Mouse (Mus musculus) gastrocnemius, adult 8-10 months (tissue): ENCODE measurements around the gene Nme7. TPM values are rescaled to one million over a fixed set of nuclear protein-coding genes. Genes with fewer than 3 reads are reported as not detected.

Source experiments
- DNase-seq, 2 experiments: peaks; one replicate each; pipeline ENCODE4 v3.0.0; 2022; ENCODE audit warnings: low spot score in 2 of 2
- total RNA-seq, 4 experiments: library from RNA; stranded (reverse); gene quantifications; 2 replicates each; pipeline ENCODE4 v1.2.4; 2022

The Nme7 gene
- total RNA-seq: 1 to 10 TPM; 1.2 to 3.5 (median 2.2) TPM

DNA sequence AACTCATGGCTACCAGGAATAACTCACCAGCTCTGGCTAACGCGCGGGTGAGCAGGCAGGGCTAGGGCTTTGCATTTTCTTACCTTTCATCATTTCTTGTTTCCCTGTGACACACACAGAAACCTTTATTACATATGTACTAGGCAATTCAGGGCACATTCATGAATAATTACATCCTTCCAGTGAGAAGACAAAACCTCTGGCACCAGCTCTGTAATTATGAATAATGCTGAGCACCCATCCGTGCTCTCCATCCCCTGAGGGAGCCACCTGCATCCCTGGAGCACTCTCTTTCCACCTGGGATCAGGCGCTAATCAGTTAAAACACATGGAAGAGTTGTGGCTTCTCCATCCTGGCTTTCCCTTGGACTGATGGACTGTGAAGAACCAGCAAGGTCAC lies at the start of gene Nme7:
Nme7 (plus strand) TSS at position 301 of the 400 bp plus-strand sequence.
- no peak for DNase-seq

DNA sequence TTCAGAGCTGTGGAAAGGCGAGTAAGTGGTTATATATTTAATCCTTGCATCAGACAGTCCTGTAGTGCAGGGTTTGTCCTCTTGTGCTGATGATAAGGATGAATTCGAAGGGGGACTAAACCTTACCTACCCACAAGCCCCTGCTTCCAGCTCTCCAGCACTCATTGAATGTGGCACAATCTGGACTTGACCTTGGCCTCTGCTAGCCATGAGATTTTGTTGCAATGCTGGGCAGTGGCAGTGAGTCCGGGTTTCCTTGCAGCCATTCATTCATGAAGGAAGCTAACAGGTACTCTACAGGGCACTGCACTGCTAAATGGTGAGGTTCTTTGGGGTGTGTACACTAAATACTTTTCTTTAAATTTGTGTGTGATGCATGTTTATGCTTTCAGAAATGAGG lies 49.1 kb upstream of the Nme7 start:
- DNase-seq: no peak

DNA sequence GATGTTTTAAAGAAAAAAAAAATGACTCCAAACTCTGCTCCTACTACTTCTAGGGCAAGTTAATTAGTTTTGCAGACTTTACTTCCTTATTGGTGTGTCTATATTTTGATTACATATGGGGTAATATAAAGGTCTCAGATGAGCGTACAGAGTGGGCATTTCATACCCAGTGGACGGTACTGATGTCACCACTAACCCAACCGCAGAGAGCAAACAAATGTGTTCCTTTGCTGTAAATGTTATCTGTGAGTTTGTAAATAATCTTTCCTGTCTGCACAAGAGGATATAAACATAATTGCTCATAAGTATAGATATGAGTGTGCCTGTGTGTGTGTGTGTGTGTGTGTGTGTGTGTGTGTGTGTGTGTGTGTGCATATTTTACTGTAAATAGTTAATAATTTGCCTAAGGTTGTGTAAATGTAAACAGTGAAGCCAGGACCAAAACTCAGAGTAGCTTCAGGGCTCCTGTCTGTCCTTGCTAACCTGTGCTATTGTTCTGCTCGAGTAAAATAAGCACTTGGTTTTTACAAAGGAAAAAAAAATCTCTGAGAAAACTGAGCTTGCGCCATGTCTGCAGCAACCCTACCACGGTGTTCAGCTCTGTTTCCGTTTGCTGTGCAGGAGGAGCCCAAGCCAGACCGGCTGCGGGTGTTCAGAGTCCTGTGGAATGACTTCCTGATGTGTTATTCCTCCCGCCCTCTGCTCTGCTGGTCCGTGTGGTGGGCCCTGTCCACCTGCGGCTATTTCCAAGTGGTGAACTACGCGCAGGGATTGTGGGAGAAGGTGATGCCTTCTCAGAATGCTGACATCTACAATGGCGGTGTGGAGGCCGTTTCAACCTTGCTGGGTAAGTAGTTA lies 43.5 kb upstream of the Nme7 start:
- DNase-seq: no peak

DNA sequence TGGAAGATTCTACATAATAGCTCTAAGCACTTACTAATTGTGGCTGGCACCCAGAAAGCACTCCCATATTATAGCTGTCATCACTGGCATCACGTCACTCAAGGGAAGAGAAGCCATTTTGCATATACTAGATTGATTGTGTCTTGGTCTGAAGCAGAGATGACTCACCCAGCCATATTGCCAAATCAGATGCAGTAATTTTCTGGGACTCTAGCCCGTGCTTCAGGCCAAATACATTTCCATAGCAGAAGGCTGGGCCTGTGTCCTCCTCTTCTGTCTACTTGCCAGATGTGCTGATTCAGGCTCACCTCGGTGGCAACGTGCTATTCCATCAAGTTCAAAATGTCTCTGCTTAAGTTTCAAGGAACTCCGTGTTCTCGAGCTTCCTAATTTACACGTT lies 42.4 kb upstream of the Nme7 start:
- no peak for DNase-seq

DNA sequence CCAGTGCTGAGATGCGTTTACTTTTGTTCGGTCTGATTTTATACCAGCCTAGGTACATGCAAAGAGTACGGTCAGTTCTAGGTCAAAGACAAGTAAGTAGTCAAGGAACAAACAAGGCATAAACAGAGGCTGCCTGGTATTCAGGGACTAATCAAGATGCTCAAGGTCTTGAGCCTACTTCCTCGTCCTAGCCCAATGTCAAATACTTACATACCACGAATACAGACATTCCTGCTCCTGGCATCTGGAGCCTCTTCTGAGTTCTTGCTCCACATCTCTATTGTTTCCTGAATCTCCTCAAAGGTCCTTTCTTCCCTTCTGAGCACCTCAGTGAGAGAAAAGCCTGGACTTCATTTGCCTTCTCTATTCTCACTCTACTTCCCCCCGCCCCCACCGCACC lies 33.0 kb upstream of the Nme7 start:
- no peak for DNase-seq

DNA sequence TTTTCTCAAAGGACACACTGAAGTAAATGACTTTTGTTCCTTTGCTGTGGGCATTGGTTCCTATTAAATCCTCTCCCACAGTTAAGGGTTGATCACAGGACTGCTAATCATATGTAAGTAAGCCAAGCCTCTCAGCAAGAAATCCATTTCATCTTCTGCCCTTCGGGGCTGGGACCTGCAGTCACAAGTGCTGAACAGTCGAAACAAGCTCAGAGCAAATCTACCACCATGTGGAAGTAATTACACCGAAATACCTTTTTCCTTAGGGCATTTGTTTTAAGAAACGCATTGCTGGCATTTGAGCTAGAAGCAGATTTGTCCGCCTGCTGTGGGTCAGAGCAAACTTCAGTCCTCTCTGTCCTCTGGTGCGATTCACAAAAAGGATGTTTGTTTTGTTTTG lies 30.3 kb upstream of the Nme7 start:
- DNase-seq: no peak

DNA sequence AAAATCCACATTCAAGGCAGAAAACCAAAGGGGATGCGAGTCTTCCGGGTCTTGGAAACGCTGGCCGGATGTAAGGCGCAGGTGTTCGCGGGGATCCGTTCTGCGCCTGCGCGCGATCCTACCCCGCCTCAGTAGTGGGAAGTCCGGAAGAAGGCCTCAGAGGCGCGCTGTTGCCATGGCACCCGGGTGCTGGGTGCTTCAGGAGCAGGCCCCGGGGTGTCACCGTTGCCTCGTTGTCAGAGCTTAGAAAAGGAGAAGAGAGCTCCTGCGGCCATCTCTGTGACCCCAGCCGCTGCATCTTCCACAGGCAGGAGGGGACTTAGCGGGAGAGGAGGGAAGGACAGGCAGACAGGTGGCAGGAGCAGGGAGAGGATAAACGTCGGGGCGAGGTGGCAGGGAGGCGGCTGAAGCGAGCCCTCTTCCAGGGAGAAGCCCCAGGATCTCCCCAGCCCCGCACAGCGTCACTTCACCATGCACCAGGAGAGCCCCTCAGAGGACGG lies 28.4 kb upstream of the Nme7 start, which contains the start of gene Ccdc181:
Ccdc181 (plus strand) TSS at position 131 of the 500 bp plus-strand sequence.
- peak; percentile 81 to 91 for DNase-seq

DNA sequence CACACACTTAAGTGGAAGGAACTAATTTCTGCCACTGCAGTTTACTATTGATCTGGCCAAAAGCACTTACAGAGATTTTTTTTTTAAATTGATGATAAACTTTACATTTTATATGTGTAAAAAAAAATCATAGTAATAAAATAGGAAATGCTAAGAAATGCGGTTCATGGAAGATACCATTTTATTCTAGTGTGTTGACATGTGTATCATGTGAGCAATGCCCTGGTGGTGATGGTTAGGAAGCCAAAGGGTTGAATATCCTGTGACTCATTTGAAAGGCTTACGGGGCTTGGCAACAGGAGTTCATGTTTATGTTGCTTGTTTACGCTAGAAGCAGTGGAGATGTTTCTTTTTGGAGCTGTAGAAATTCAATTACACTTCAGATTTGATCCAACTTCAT lies 27.4 kb upstream of the Nme7 start:
- no peak for DNase-seq

DNA sequence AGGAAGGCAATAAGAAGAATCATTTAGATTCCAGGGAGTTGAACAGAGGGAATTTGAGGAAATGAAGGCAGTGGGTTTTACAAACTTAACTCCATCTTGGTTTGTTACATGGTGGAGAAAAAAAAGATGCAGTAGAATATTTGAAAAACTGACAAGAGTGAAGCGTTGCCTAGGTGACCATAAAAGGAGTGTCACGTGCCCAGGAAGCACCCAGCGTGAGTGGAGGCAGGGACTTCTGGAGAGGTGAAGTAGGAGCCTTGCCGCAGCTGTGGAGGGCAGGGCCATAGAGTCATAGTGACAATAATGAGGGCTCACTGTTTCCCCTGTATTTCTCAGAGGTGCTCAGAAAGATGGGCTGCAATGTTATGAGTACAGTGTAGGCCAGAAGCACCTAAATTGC lies 24.6 kb upstream of the Nme7 start:
- no peak for DNase-seq

DNA sequence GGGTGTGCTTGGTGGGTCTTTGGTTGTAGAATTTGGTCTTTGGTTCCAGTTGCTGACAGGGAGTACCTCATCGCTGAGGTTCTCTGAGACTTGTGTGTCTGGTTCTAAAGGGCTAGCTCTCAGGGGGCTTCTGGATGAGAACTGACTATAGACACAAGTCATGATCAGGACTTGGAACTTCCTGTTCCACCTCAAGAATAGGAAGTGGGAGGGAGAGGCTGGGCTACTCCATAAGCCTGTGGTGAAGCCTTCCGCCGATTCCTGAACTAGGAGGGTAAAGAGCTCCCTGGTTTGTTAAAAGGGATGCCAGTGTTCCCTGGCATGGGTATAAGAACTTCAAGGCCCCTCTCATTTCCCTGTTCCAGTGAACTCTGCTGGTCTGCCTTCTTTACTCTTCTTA lies 19.9 kb upstream of the Nme7 start:
- no peak for DNase-seq

DNA sequence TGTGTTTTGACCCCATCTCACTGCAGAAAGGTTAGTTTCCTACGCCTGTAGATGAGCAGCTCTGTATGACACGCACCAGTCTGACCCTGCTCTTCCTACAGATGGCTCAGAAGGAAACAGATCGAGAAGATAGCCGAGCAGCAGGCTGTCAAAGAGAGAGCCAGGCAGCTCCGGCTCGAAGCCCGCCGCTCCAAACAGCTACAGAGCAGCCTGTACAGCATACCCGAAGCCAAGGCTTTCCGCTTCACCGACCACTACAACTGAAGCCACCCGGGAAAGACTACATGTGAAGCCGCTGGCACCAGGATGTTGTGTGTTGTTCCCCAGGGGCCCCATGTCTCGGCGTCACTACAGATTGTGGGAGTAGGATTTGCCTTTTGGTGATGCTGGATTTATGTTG lies 16.5 kb upstream of the Nme7 start:
- DNase-seq: no peak

DNA sequence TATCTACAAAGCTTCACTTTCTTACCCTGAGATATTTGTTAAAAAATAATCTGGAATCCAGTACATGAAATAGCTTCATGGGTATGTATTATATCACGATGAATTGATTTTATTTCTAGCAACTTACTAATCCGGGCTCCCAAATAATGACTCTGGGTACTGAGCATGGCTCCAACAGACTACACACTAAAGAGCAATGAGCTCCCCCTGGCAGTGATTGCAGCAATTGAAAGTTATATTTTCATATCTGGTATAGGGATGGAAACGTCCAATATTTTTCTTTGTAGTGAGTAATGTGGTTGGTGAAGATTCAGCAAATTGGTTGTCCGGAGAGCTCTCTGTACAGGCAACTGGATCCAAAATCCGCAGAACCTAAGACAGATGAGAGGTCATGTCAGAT lies 11.9 kb upstream of the Nme7 start:
- no peak for DNase-seq

DNA sequence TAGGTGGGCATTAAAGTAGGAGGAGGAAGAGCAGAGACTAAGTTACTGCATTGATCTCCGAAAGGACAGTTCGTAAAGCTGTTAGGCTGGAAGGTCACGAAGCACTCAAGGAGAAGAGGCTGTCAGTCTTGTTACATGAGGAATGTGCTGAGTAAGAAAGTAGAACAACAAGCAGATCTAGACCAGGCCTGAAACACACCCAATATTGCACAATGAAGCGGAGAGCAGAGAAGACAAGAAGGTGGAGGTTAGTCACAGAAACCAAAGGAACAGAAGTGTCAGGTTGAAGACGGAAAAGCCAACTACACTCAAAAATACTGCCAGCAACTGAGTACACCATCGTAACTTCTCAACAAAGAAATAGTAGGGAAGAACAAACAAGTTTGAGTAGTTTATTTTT lies 9.8 kb upstream of the Nme7 start:
- DNase-seq: no peak

DNA sequence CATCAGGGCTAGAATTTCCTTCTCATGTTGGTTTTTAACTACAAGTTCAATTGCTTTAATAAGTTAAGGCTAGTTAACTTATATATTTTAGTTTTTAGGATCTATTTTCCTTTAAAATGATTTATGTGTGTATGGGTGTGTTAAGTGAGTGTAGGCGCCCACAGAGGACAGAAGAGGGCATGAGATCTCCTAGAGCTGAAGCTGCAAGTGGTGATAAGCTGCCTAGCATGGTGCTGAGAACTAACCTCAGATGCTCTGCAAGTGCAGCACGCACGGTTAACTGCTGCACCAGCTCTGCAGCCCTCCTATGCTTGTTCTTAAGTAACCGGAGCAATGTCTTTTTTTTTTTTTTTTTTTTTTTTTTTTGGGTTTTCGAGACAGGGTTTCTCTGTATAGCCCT lies 7.4 kb upstream of the Nme7 start:
- no peak for DNase-seq

DNA sequence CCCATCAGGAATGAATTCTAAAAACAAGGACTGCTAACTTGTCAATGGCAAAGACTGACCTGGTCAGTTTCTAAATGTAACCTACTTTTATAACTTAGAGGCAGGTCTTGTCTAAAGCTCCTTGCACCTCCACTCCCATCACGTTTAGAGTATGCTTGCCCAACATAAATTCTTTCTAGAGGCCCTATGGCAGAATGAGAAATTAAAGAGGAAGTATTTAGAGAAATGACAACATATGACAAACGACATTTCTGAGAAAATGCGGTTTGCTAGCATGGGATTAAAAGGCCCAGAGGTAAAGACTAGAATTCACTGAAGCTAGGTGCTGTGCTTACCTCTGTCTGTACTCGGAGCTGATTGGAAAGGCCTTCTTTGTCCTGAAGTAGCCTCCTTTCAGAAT lies 2.0 kb upstream of the Nme7 start:
- no peak for DNase-seq

DNA sequence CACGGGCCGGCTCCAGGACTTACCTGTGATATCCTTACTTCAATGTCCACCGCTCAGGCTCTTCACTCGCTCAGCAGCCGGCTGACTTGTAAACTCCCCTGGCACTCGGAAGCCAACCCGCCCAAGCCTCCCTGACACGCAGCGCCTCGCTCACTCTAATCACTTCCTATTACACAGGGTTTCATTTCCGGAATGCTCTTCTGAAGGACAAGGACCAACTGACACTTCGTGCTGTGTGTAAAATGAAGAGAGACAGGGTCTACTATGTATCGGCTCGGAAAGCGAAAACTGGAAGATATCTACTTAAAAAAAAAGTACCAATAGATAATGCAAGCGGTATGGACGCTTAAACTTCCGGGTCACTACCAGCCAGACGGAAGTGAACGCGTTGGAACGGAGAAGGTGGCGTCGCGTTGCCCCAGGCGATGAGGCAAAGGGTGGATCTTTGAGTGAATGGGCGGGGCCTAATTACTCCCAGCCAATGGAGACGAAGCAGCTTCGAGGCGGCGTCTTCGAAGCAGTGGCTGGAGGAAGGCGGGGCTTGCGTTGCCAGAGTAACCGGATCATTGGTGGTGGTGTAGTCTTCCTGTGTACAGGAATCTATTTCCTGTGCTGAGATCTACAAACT lies 3.3 kb downstream of the Nme7 start, which contains the start of gene Blzf1:
Blzf1 (minus strand) TSS at position 366 of the 628 bp plus-strand sequence.
- DNase-seq: peak; percentile 86 to 93

DNA sequence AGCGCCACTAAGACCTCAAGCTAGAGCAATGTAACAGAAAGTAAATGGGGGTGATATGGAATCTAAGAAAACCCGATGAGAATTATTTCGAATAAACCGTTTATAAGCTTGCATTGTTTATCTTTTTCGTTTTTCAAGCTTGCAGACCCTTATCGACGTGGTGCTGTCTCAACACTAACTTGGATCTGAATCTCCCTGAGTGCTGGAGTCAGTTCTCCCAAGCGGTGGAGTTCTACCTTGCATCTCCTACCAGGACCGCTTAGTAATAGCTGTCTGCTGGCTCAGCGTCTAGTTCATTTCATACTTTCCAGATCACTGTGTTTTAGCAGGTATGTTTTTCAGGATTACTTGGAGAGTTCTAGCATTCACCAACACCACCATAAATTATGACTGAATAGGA lies 4.0 kb downstream of the Nme7 start:
- DNase-seq: no peak

DNA sequence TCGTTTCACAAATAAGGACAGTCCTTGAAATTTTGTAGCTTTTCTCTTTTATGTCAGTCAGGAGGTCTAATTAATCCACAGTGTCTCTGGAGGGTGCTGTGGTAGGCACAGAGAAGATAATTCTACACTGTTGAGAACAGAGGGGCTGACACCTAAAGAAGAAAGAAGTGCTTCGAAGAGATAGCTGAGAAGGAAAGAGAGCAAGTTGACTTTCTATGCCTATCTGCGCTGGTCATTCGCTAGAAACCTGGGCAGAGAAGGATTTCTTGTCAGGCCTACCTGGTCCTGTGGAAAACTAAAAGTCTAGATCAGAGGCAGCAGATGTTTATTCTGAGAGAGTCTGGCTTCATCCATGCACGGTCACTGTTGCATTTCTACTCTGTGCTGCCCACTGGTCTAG lies 10.2 kb downstream of the Nme7 start:
- no peak for DNase-seq

DNA sequence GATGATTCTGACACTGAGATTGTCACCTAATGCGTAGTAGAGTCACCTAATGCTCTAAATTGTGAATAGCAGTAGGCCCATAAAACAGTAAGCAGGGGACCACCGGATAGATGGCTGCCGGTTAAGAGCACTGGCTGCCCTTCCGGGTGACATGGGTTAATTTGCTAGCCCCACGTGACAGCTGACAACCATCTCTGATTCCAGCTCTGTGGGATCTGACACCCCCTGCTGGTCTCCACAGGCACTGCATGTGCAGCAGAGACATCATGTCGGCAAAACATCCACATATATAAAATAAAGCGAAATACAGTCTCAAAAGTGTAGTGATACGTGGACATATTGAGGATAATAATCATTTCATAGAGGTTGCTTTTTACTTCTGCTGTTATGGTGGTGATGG lies 11.3 kb downstream of the Nme7 start:
- no peak for DNase-seq

DNA sequence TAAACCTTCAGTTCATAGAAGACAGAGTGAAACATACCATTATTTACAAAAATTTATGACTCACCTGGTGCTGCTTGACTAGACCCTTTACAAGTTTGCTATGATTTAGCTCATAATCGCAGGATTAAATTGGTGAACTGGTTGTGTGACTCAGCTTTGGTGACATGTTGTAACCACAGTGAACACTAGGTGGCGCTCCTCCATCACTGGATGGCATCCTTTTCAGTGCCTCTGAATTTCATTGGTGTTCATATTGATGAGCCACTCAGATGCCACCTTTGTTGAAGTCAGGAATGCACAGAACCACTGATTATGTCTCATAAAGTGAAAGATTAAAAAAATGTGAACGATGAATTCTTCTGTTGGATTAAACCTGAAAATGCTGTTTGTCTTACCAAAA lies 12.8 kb downstream of the Nme7 start:
- DNase-seq: peak; percentile 10

DNA sequence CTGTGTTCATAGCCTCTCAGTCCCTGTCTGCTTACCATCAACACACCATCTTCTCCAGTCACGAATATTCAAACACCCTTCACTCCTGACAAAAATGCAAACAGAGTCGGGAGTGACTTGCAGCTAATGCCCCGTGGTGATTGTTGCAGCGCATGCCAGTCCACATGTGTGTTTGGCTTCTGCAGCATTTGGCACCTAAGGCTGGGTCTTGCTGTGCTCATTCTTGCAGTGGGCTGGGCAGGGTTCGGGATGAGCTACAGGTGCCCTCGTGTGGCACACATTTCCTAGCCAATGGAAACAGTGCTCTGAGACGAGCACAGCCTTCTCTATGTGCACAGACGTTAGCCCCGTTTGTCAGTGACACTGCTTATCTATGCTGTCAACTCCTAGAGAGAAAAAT lies 13.3 kb downstream of the Nme7 start:
- DNase-seq: no peak

DNA sequence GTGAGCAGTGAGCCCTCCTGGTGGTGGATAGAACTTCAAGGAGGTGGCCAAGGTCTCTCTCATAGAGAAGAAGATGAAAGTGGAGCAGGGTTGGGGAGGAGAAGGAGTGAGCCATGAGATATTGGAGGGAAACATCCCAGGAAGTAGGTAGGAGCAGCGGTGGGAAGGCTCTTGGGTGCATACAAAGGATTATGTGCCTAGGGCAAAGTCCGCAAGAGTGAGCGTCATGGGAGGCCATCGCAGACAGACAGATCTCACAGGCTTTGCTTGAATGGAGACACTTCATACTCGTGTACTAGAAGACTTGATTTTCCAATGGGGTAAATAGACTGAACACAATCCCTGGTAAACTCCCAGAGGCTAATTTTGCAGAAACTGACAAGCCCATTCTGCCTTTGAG lies 14.6 kb downstream of the Nme7 start:
- no peak for DNase-seq
